Mouse (Mus musculus): ENCODE results near the gene Nek7.

- no peak for TF ChIP-seq CTCF (IDR thresholded peaks at IDR 0.05; ENCODE audit: borderline replicate concordance, insufficient read depth, low read length)
- no peak for TF ChIP-seq POLR2A (IDR thresholded peaks at IDR 0.05; ENCODE audit: low read depth, low read length)
Measured at GRCm38 (mm10) chr1:138594910-138595309, 25.0 kb downstream of the Nek7 start.
